Mouse (Mus musculus) midbrain, embryonic 15.5 days (tissue): Measurements from ENCODE around the gene Cacna1e. TPM values are rescaled to one million over a fixed set of nuclear protein-coding genes. Genes with fewer than 3 reads are reported as not detected.
A peak's percentile ranks its signal among the peaks of the same experiment; 100 is the strongest.

Experiments used
- ATAC-seq: fragments of 200-750 bp; cut with Nextera tagmentation; replicated peaks from 2 replicates; pipeline ENCODE4 v1.8.0; 2017; ENCODE audit warnings: moderate TSS enrichment
- H3K27ac ChIP-seq: fragments of 300-500 bp; sonication (generic); 2 replicates; pipeline ENCODE4 v1.5.1; 2015; ENCODE audit warnings: mild to moderate bottlenecking, inconsistent platforms
- H3K27me3 ChIP-seq: fragments of 300-500 bp; sonication (generic); replicated peaks from 2 replicates; pipeline ENCODE4 v1.6.1; 2015; ENCODE audit warnings: inconsistent platforms
- H3K36me3 ChIP-seq: fragments of 300-500 bp; sonication (generic); replicated peaks from 2 replicates; pipeline ENCODE4 v1.6.1; 2015; ENCODE audit warnings: inconsistent platforms
- H3K4me1 ChIP-seq: fragments of 300-500 bp; sonication (generic); 2 replicates; pipeline ENCODE4 v1.6.1; 2015; ENCODE audit warnings: inconsistent platforms
- H3K4me2 ChIP-seq: fragments of 300-500 bp; sonication (generic); 2 replicates; pipeline ENCODE4 v1.6.1; 2015; ENCODE audit warnings: inconsistent platforms, mild to moderate bottlenecking, moderate library complexity
- H3K4me3 ChIP-seq: fragments of 300-500 bp; sonication (generic); 2 replicates; pipeline ENCODE4 v1.5.1; 2015; ENCODE audit warnings: mild to moderate bottlenecking, inconsistent platforms
- H3K9ac ChIP-seq: fragments of 300-500 bp; sonication (generic); 2 replicates; pipeline ENCODE4 v1.6.1; 2015; ENCODE audit warnings: mild to moderate bottlenecking, inconsistent platforms
- H3K9me3 ChIP-seq: fragments of 300-500 bp; sonication (generic); 2 replicates; pipeline ENCODE4 v1.6.1; 2016; ENCODE audit warnings: inconsistent platforms
- WGBS: fragments of 180-500 bp; shearing (Covaris S2); methylation state at CpG from one replicate; pipeline ENCODE4 v1.1.7; 2015; ENCODE audit warnings: mixed read lengths; 5-methylcytosine and 5-hydroxymethylcytosine counted together
- polyA plus RNA-seq: library from polyadenylated mRNA; unstranded; fragments of >200 nt; fragmentation: Nextera tagmentation; extraction: Ambion mirVana; gene quantifications from 2 replicates; pipeline ENCODE4 v1.2.1, GENCODE M21; 2015

Cacna1e gene
- polyA plus RNA-seq, 1 experiment from 2014 or later: 19.3 TPM

GRCm38 (mm10) chr1:154504005-154504404, 380.3 kb downstream of the Cacna1e start:
- H3K4me1 ChIP-seq: peaks cover 12% of the 10 kb centered on the region
- ATAC-seq: no peak
- no peaks in the 10 kb centered on the region for H3K27me3 ChIP-seq
- H3K9ac ChIP-seq: no peak overlapping the region
- no peaks in the 10 kb centered on the region for H3K36me3 ChIP-seq
- H3K9me3 ChIP-seq: no peaks in the 10 kb centered on the region
- H3K4me2 ChIP-seq: no peak overlapping the region
- no peak overlapping the region for H3K27ac ChIP-seq
- WGBS: 62% methylated on average over 4 of the region's 4 CpGs
- H3K4me3 ChIP-seq: no peak overlapping the region

GRCm38 (mm10) chr1:154500869-154501268, 383.4 kb downstream of the Cacna1e start:
- 61% methylated on average over 5 of the region's 5 CpGs for WGBS
- Histone ChIP-seq H3K27me3 (no peaks in the 10 kb centered on the region), H3K4me3 (no peak overlapping the region), H3K27ac (peak overlapping the region; percentile 75), H3K4me2 (no peak overlapping the region), H3K4me1 (peaks cover 12% of the 10 kb centered on the region), H3K9ac (no peak overlapping the region), H3K9me3 (no peaks in the 10 kb centered on the region), H3K36me3 (no peaks in the 10 kb centered on the region)
- peak; percentile 46 for ATAC-seq

- Histone ChIP-seq H3K4me1 (peaks cover 12% of the 10 kb centered on the region), H3K9ac (no peak overlapping the region), H3K4me2 (no peak overlapping the region), H3K27me3 (no peaks in the 10 kb centered on the region), H3K27ac (peak overlapping the region; percentile 75), H3K4me3 (no peak overlapping the region), H3K36me3 (no peaks in the 10 kb centered on the region), H3K9me3 (no peaks in the 10 kb centered on the region)
- ATAC-seq: peak; percentile 94
- WGBS: 31% methylated on average over 3 of the region's 3 CpGs
These were observed 384.0 kb downstream of the Cacna1e start for GRCm38 (mm10) chr1:154500187-154500866.

- Histone ChIP-seq H3K4me3 (no peak overlapping the region), H3K9me3 (no peaks in the 10 kb centered on the region), H3K4me1 (peaks cover 12% of the 10 kb centered on the region), H3K4me2 (no peak overlapping the region), H3K9ac (no peak overlapping the region), H3K36me3 (no peaks in the 10 kb centered on the region), H3K27me3 (no peaks in the 10 kb centered on the region), H3K27ac (no peak overlapping the region)
- no peak for ATAC-seq
- 87% methylated on average over 4 of the region's 4 CpGs for WGBS
These were observed 385.5 kb downstream of the Cacna1e start for GRCm38 (mm10) chr1:154498821-154499220.

GRCm38 (mm10) chr1:154491071-154491470, 393.2 kb downstream of the Cacna1e start:
- 78% methylated on average over 6 of the region's 6 CpGs for WGBS
- ATAC-seq: no peak
- H3K4me3 ChIP-seq: no peak overlapping the region

GRCm38 (mm10) chr1:154476671-154477070, 407.6 kb downstream of the Cacna1e start:
- Histone ChIP-seq H3K4me3 (no peak overlapping the region), H3K4me1 (no peaks in the 10 kb centered on the region), H3K9ac (no peak overlapping the region), H3K36me3 (no peaks in the 10 kb centered on the region), H3K27ac (no peak overlapping the region), H3K27me3 (no peaks in the 10 kb centered on the region), H3K4me2 (no peak overlapping the region), H3K9me3 (no peaks in the 10 kb centered on the region)
- 83% methylated on average over 2 of the region's 2 CpGs for WGBS
- ATAC-seq: no peak

More at GRCm38 (mm10) chr1:154491071-154491470, 393.2 kb downstream of the Cacna1e start:
- Histone ChIP-seq H3K9ac (no peak overlapping the region), H3K27me3 (no peaks in the 10 kb centered on the region), H3K4me2 (no peak overlapping the region), H3K9me3 (no peaks in the 10 kb centered on the region), H3K4me1 (no peaks in the 10 kb centered on the region), H3K27ac (no peak overlapping the region), H3K36me3 (no peaks in the 10 kb centered on the region)

- Histone ChIP-seq H3K9ac (no peak overlapping the region), H3K27me3 (no peaks in the 10 kb centered on the region), H3K4me1 (no peaks in the 10 kb centered on the region), H3K4me3 (no peak overlapping the region), H3K9me3 (no peaks in the 10 kb centered on the region), H3K36me3 (no peaks in the 10 kb centered on the region), H3K4me2 (no peak overlapping the region), H3K27ac (no peak overlapping the region)
- ATAC-seq: no peak
- 97% methylated on average over 2 of the region's 2 CpGs for WGBS
These were observed 408.6 kb downstream of the Cacna1e start for GRCm38 (mm10) chr1:154475706-154476105.

GRCm38 (mm10) chr1:154474156-154474555, 410.1 kb downstream of the Cacna1e start:
- no peak for ATAC-seq
- no peaks in the 10 kb centered on the region for H3K4me1 ChIP-seq
- no peaks in the 10 kb centered on the region for H3K27me3 ChIP-seq
- no peak overlapping the region for H3K4me2 ChIP-seq
- H3K36me3 ChIP-seq: no peaks in the 10 kb centered on the region
- H3K4me3 ChIP-seq: no peak overlapping the region
- H3K9me3 ChIP-seq: no peaks in the 10 kb centered on the region
- WGBS: 83% methylated on average over 4 of the region's 4 CpGs
- H3K27ac ChIP-seq: no peak overlapping the region
- H3K9ac ChIP-seq: no peak overlapping the region

- Histone ChIP-seq H3K27me3 (no peaks in the 10 kb centered on the region), H3K9me3 (no peaks in the 10 kb centered on the region), H3K4me3 (no peak overlapping the region), H3K4me2 (no peak overlapping the region), H3K27ac (no peak overlapping the region), H3K9ac (no peak overlapping the region), H3K36me3 (0 out of 2 replicates have a peak, but pooled peaks cover 15% of the 10 kb centered on the region), H3K4me1 (no peaks in the 10 kb centered on the region)
- no peak for ATAC-seq
- 90% methylated on average over 3 of the region's 3 CpGs for WGBS
These were observed 417.0 kb downstream of the Cacna1e start for GRCm38 (mm10) chr1:154467265-154467664.

- H3K9me3 ChIP-seq: no peaks in the 10 kb centered on the region
- H3K4me3 ChIP-seq: no peak overlapping the region
- 0 out of 2 replicates have a peak, but pooled peaks cover 7% of the 10 kb centered on the region for H3K36me3 ChIP-seq
- no peak overlapping the region for H3K4me2 ChIP-seq
- H3K27me3 ChIP-seq: no peaks in the 10 kb centered on the region
- WGBS: 87% methylated on average over 5 of the region's 5 CpGs
- H3K4me1 ChIP-seq: no peaks in the 10 kb centered on the region
- ATAC-seq: no peak
- no peak overlapping the region for H3K27ac ChIP-seq
- no peak overlapping the region for H3K9ac ChIP-seq
These were observed 422.8 kb downstream of the Cacna1e start for GRCm38 (mm10) chr1:154461521-154461920.

GRCm38 (mm10) chr1:154460067-154460466, 424.2 kb downstream of the Cacna1e start:
- Histone ChIP-seq H3K27ac (no peak overlapping the region), H3K27me3 (no peaks in the 10 kb centered on the region), H3K4me2 (no peak overlapping the region), H3K4me1 (no peaks in the 10 kb centered on the region), H3K9ac (no peak overlapping the region), H3K36me3 (no peaks in the 10 kb centered on the region), H3K4me3 (no peak overlapping the region), H3K9me3 (no peaks in the 10 kb centered on the region)
- ATAC-seq: no peak
- WGBS: 90% methylated on average over 7 of the region's 7 CpGs

GRCm38 (mm10) chr1:154458601-154459000, 425.7 kb downstream of the Cacna1e start:
- Histone ChIP-seq H3K36me3 (no peaks in the 10 kb centered on the region), H3K4me3 (no peak overlapping the region), H3K9ac (no peak overlapping the region), H3K27me3 (no peaks in the 10 kb centered on the region), H3K4me2 (no peak overlapping the region), H3K27ac (no peak overlapping the region), H3K4me1 (no peaks in the 10 kb centered on the region), H3K9me3 (no peaks in the 10 kb centered on the region)
- ATAC-seq: no peak
- WGBS: 77% methylated on average over 2 of the region's 2 CpGs

GRCm38 (mm10) chr1:154450799-154451198, 433.5 kb downstream of the Cacna1e start:
- H3K9me3 ChIP-seq: no peaks in the 10 kb centered on the region
- no peak for ATAC-seq

More at GRCm38 (mm10) chr1:154450799-154451198, 433.5 kb downstream of the Cacna1e start:
- Histone ChIP-seq H3K4me2 (no peak overlapping the region), H3K27ac (no peak overlapping the region), H3K36me3 (0 out of 2 replicates have a peak, but pooled peaks cover 5% of the 10 kb centered on the region), H3K9ac (no peak overlapping the region), H3K4me3 (no peak overlapping the region), H3K4me1 (no peaks in the 10 kb centered on the region), H3K27me3 (no peaks in the 10 kb centered on the region)
- WGBS: 92% methylated on average over 3 of the region's 3 CpGs
